Mouse (Mus musculus) testis, adult 2 months (tissue): ENCODE measurements around the gene Cyfip1. TPM values are rescaled to one million over a fixed set of nuclear protein-coding genes. Genes with fewer than 3 reads are reported as not detected.

Source experiments
- H3K27ac ChIP-seq: fragments of 200-500 bp; 2 replicates; pipeline ENCODE4 v1.5.1; 2012; ENCODE audit warnings: low read depth, low read length; ENCODE audit not compliant: control insufficient read depth, insufficient read depth
- H3K27me3 ChIP-seq: fragments of 200-500 bp; 2 replicates; pipeline ENCODE4 v1.6.1; 2012; ENCODE audit warnings: mild to moderate bottlenecking, low read length, moderate library complexity; ENCODE audit not compliant: control insufficient read depth, insufficient read depth
- H3K36me3 ChIP-seq: fragments of 200-500 bp; 2 replicates; pipeline ENCODE4 v1.6.1; 2012; ENCODE audit warnings: mild to moderate bottlenecking, low read length; ENCODE audit not compliant: control insufficient read depth, insufficient read depth
- H3K4me1 ChIP-seq: fragments of 200-500 bp; 2 replicates; pipeline ENCODE4 v1.6.1; 2012; ENCODE audit warnings: low read length; ENCODE audit not compliant: control insufficient read depth, insufficient read depth
- H3K4me3 ChIP-seq: fragments of 200-500 bp; 2 replicates; pipeline ENCODE4 v1.5.1; 2012; ENCODE audit warnings: low read depth, mild to moderate bottlenecking, low read length, moderate library complexity, mixed read lengths; ENCODE audit not compliant: control insufficient read depth
- CTCF ChIP-seq: fragments of 200-500 bp; IDR thresholded peaks from 2 replicates; pipeline ENCODE4 v1.5.1; 2012; ENCODE audit warnings: low read depth, mild to moderate bottlenecking, inconsistent platforms, low read length, moderate library complexity; ENCODE audit not compliant: control insufficient read depth, insufficient read depth, insufficient replicate concordance
- POLR2A ChIP-seq: fragments of 200-500 bp; IDR thresholded peaks from 2 replicates; pipeline ENCODE4 v1.6.1; 2012; ENCODE audit warnings: low read depth, mild to moderate bottlenecking, inconsistent platforms, low read length, moderate library complexity; ENCODE audit not compliant: control insufficient read depth
- polyA plus RNA-seq: library from polyadenylated mRNA; depleted of rRNA; stranded (reverse); fragments of >200 nt; gene quantifications from 2 replicates; pipeline ENCODE4 v1.2.3, GENCODE M21; 2012

Cyfip1 gene
- polyA plus RNA-seq, 1 experiment, result 6.6 TPM

GRCm38 (mm10) chr7:55956054-55956453 is 114.5 kb downstream of the Cyfip1 start:
- TF ChIP-seq POLR2A (no peak), CTCF (no peak)
- no peaks in the 10 kb centered on the region for H3K36me3 ChIP-seq

GRCm38 (mm10) chr7:55957178-55957577 is 115.6 kb downstream of the Cyfip1 start:
- TF ChIP-seq POLR2A, result no peak
- no peaks in the 10 kb centered on the region for H3K4me1 ChIP-seq
- no peaks in the 10 kb centered on the region for H3K36me3 ChIP-seq
- no peak overlapping the region for H3K27ac ChIP-seq
- no peak overlapping the region for H3K4me3 ChIP-seq
- no peaks in the 10 kb centered on the region for H3K27me3 ChIP-seq

More at GRCm38 (mm10) chr7:55956054-55956453, 114.5 kb downstream of the Cyfip1 start:
- Histone ChIP-seq H3K4me1 (no peaks in the 10 kb centered on the region), H3K27me3 (no peaks in the 10 kb centered on the region), H3K27ac (no peak overlapping the region), H3K4me3 (no peak overlapping the region)

- no peak overlapping the region for H3K27ac ChIP-seq
- H3K36me3 ChIP-seq, result no peaks in the 10 kb centered on the region
- H3K4me1 ChIP-seq, result no peaks in the 10 kb centered on the region
- H3K27me3 ChIP-seq, result no peaks in the 10 kb centered on the region
- TF ChIP-seq CTCF, result no peak
- TF ChIP-seq POLR2A, result no peak
- no peak overlapping the region for H3K4me3 ChIP-seq
These were observed 116.4 kb downstream of the Cyfip1 start for GRCm38 (mm10) chr7:55957916-55958315.

GRCm38 (mm10) chr7:55959801-55960200 is 118.3 kb downstream of the Cyfip1 start:
- Histone ChIP-seq H3K4me1 (no peaks in the 10 kb centered on the region), H3K4me3 (no peak overlapping the region), H3K27me3 (no peaks in the 10 kb centered on the region), H3K36me3 (no peaks in the 10 kb centered on the region), H3K27ac (no peak overlapping the region)
- TF ChIP-seq CTCF (no peak), POLR2A (no peak)

- Histone ChIP-seq H3K4me1 (no peaks in the 10 kb centered on the region), H3K27ac (no peak overlapping the region), H3K4me3 (no peak overlapping the region), H3K36me3 (no peaks in the 10 kb centered on the region), H3K27me3 (no peaks in the 10 kb centered on the region)
- no peak for TF ChIP-seq CTCF
These were observed 119.0 kb downstream of the Cyfip1 start for GRCm38 (mm10) chr7:55960506-55960905.

- peak within 1 kb of the TSS; percentile 82 for H3K27ac ChIP-seq
- no peaks in the 10 kb centered on the region for H3K4me1 ChIP-seq
- H3K4me3 ChIP-seq, result peak within 1 kb of the TSS; percentile 88
- TF ChIP-seq POLR2A (peak; percentile 92), CTCF (no peak)
- no peaks in the 10 kb centered on the region for H3K36me3 ChIP-seq
- H3K27me3 ChIP-seq, result no peaks in the 10 kb centered on the region
These were observed 120.7 kb downstream of the Cyfip1 start, which contains the start of gene Nipa2 for GRCm38 (mm10) chr7:55962004-55962908. Nipa2 (minus strand) TSS chr7:55962476.

- TF ChIP-seq POLR2A (no peak), CTCF (no peak)
- H3K4me1 ChIP-seq, result peaks cover 2% of the 10 kb centered on the region; the same call in 1 of the 2 replicates
- H3K4me3 ChIP-seq, result no peak overlapping the region
- H3K36me3 ChIP-seq, result no peaks in the 10 kb centered on the region
- no peaks in the 10 kb centered on the region for H3K27me3 ChIP-seq
- H3K27ac ChIP-seq, result no peak overlapping the region
These were observed 125.4 kb downstream of the Cyfip1 start for GRCm38 (mm10) chr7:55966866-55967460.
